Comparison of ENCODE assay signal across 17 mouse cellular contexts in the genomic region with DNA sequence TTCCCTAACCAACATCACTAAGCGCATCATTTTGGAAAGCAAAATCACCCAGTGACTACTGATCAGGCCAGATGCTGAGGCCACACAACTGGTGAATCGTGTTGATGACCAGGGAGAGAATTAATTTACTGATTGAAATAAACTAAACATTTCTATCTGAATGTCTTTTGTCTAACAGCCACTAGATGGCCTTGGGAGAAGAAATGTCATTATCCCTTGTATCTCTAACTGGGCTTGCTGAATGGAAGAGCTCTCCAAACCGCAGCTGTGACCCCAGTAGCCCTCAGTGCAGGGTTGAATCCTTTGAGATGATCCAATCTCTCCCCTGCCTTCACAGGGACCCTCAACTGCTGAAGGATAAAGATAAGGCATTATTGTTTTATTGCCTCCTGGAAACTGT. TPM values are rescaled to one million over a fixed set of nuclear protein-coding genes. Genes with fewer than 3 reads are reported as not detected.
DNase-seq lines count a peak whose midpoint lies in the region; ATAC-seq and TF ChIP-seq lines count a peak whose summit lies in the region.
"Had no signal": no experiment of that assay in that cellular context is flagged by ENCODE, and none has a peak within 500 bp of the region (broad histone marks: within the 10 kb centered on the region; RNA-seq: fewer than 3 reads in every experiment).

No protein-coding gene starts in this region.

- no peak for TF ChIP-seq POLR2A in small intestine, adult 2 months (IDR thresholded peaks at IDR 0.05; ENCODE audit: low read depth, low read length)

- H3K9me3 ChIP-seq in hindbrain, postnatal 0 days (ENCODE audit: low read length): no peaks in the 10 kb centered on the region
- H3K9me3 ChIP-seq in hindbrain, embryonic 13.5 days: no peaks in the 10 kb centered on the region
- H3K9me3 ChIP-seq in midbrain, embryonic 11.5 days (ENCODE audit: control insufficient read depth, low read length): no peaks in the 10 kb centered on the region
- 0 out of 2 replicates have a peak, but pooled peaks cover under 1% of the 10 kb centered on the region for H3K9me3 ChIP-seq in midbrain, embryonic 16.5 days (replicated peaks; ENCODE audit: control insufficient read depth, low read length, poor library complexity, severe bottlenecking)
- H3K9me3 ChIP-seq: heart, embryonic 13.5 days; liver, embryonic 13.5 days had no signal

- H3K36me3 ChIP-seq in hindbrain, postnatal 0 days (ENCODE audit: insufficient read depth, low read length): no peaks in the 10 kb centered on the region
- H3K36me3 ChIP-seq in hindbrain, embryonic 13.5 days: no peaks in the 10 kb centered on the region
- H3K36me3 ChIP-seq in midbrain, embryonic 11.5 days (ENCODE audit: control insufficient read depth, insufficient read depth, low read length): no peaks in the 10 kb centered on the region
- no peaks in the 10 kb centered on the region for H3K36me3 ChIP-seq in midbrain, embryonic 16.5 days (ENCODE audit: control insufficient read depth, insufficient read depth, low read length)
- H3K36me3 ChIP-seq in small intestine, adult 2 months (ENCODE audit: control insufficient read depth, insufficient read depth, low read length): no peaks in the 10 kb centered on the region
- H3K36me3 ChIP-seq: heart, embryonic 13.5 days; liver, embryonic 13.5 days had no signal

- no peak overlapping the region for H3K27ac ChIP-seq in hindbrain, postnatal 0 days
- H3K27ac ChIP-seq in hindbrain, embryonic 13.5 days: no peak overlapping the region
- H3K27ac ChIP-seq in midbrain, embryonic 11.5 days (ENCODE audit: low read depth, low read length): no peak overlapping the region
- no peak overlapping the region for H3K27ac ChIP-seq in midbrain, embryonic 16.5 days (ENCODE audit: low read length)
- H3K27ac ChIP-seq in small intestine, adult 2 months (ENCODE audit: insufficient read depth, low read depth, low read length): no peak overlapping the region
- H3K27ac ChIP-seq: heart, embryonic 13.5 days; hindbrain, embryonic 14.5 days; liver, embryonic 13.5 days had no signal

- 63% methylated on average over 3 of the region's 3 CpGs for WGBS in hindbrain, postnatal 0 days
- 64% methylated on average over 3 of the region's 3 CpGs for WGBS in hindbrain, embryonic 13.5 days
- WGBS in midbrain, embryonic 11.5 days: 64% methylated on average over 3 of the region's 3 CpGs
- WGBS in midbrain, embryonic 16.5 days: 59% methylated on average over 3 of the region's 3 CpGs
- 39% methylated on average over 3 of the region's 3 CpGs for WGBS in small intestine, adult 2 months

- H3K4me1 ChIP-seq in hindbrain, postnatal 0 days (ENCODE audit: insufficient read depth, low read length): no peaks in the 10 kb centered on the region
- peaks cover 1% of the 10 kb centered on the region; the same call in 1 of the 2 replicates for H3K4me1 ChIP-seq in hindbrain, embryonic 13.5 days (replicated peaks)
- H3K4me1 ChIP-seq in midbrain, embryonic 11.5 days (ENCODE audit: control insufficient read depth, insufficient read depth, low read length): no peaks in the 10 kb centered on the region
- no peaks in the 10 kb centered on the region for H3K4me1 ChIP-seq in midbrain, embryonic 16.5 days (ENCODE audit: control insufficient read depth, insufficient read depth, low read length)
- no peaks in the 10 kb centered on the region for H3K4me1 ChIP-seq in small intestine, adult 2 months (ENCODE audit: control insufficient read depth, insufficient read depth, insufficient read length, low read length)
- H3K4me1 ChIP-seq: heart, embryonic 13.5 days; liver, embryonic 13.5 days had no signal

- no peak overlapping the region for H3K4me3 ChIP-seq in hindbrain, postnatal 0 days (ENCODE audit: low read length)
- H3K4me3 ChIP-seq in hindbrain, embryonic 13.5 days: no peak overlapping the region
- H3K4me3 ChIP-seq in midbrain, embryonic 11.5 days (ENCODE audit: low read depth, low read length): no peak overlapping the region
- no peak overlapping the region for H3K4me3 ChIP-seq in midbrain, embryonic 16.5 days (ENCODE audit: low read depth, low read length)
- H3K4me3 ChIP-seq in small intestine, adult 2 months (ENCODE audit: low read depth, low read length): no peak overlapping the region
- H3K4me3 ChIP-seq: heart, embryonic 13.5 days; liver, embryonic 13.5 days had no signal

- no peaks in the 10 kb centered on the region for H3K27me3 ChIP-seq in hindbrain, postnatal 0 days (ENCODE audit: insufficient read depth, low read length)
- no peaks in the 10 kb centered on the region for H3K27me3 ChIP-seq in hindbrain, embryonic 13.5 days
- no peaks in the 10 kb centered on the region for H3K27me3 ChIP-seq in midbrain, embryonic 11.5 days (ENCODE audit: control insufficient read depth, insufficient read depth, low read length)
- H3K27me3 ChIP-seq in midbrain, embryonic 16.5 days (ENCODE audit: control insufficient read depth, insufficient read depth, low read depth, low read length): no peaks in the 10 kb centered on the region
- H3K27me3 ChIP-seq in small intestine, adult 2 months (ENCODE audit: control insufficient read depth, insufficient read depth, low read length): no peaks in the 10 kb centered on the region; the same call in 1 of the 2 replicates
- H3K27me3 ChIP-seq: liver, embryonic 13.5 days had no signal

- peak; percentile 38 for DNase-seq in hindbrain, postnatal 0 days (ENCODE audit: low spot score)
- DNase-seq in midbrain, embryonic 11.5 days (ENCODE audit: low spot score, missing footprints): peak; percentile 33
- peak; percentile 8 for DNase-seq in NIH3T3 (ENCODE audit: low read depth)
- DNase-seq in right cerebral cortex, adult 2 months (ENCODE audit: low spot score in 2 of 2): no peak
- DNase-seq: adrenal gland, adult 2 months; cerebellum, adult 8-10 months; kidney, adult 18-20 months; kidney, postnatal 36 days; liver, embryonic 13.5 days; lung, postnatal 36 days; midbrain, embryonic 14.5 days had no signal

- no peak overlapping the region for H3K4me2 ChIP-seq in hindbrain, postnatal 0 days (ENCODE audit: low read depth, low read length)
- no peak overlapping the region for H3K4me2 ChIP-seq in hindbrain, embryonic 13.5 days
- no peak overlapping the region for H3K4me2 ChIP-seq in midbrain, embryonic 11.5 days
- H3K4me2 ChIP-seq in midbrain, embryonic 16.5 days (ENCODE audit: low read length): no peak overlapping the region
- H3K4me2 ChIP-seq: heart, embryonic 13.5 days; hindbrain, embryonic 14.5 days; liver, embryonic 13.5 days had no signal

- peak; percentile 61 for TF ChIP-seq CTCF in hindbrain, postnatal 0 days (IDR thresholded peaks at IDR 0.05; ENCODE audit: low read depth)
- peak; percentile 14; the same call in 1 of the 2 replicates for TF ChIP-seq CTCF in small intestine, adult 2 months (IDR thresholded peaks at IDR 0.05; ENCODE audit: extremely low read depth, insufficient read length, insufficient replicate concordance, low read depth, low read length)

- no peak overlapping the region for H3K9ac ChIP-seq in hindbrain, postnatal 0 days (replicated peaks; ENCODE audit: low read length)
- H3K9ac ChIP-seq in hindbrain, embryonic 13.5 days: no peak overlapping the region
- no peak overlapping the region for H3K9ac ChIP-seq in midbrain, embryonic 11.5 days (ENCODE audit: low read length)
- no peak overlapping the region for H3K9ac ChIP-seq in midbrain, embryonic 16.5 days (ENCODE audit: low read depth, low read length)
- H3K9ac ChIP-seq: heart, embryonic 13.5 days; hindbrain, embryonic 14.5 days; liver, embryonic 13.5 days had no signal

- ATAC-seq in hindbrain, postnatal 0 days: no peak
- no peak for ATAC-seq in hindbrain, embryonic 13.5 days (ENCODE audit: low FRiP score)
- no peak for ATAC-seq in midbrain, embryonic 11.5 days (ENCODE audit: low FRiP score)
- ATAC-seq in midbrain, embryonic 16.5 days: no peak
- ATAC-seq: forebrain, embryonic 16.5 days had no signal

RNA-seq across cellular contexts. Expression of gene Vash1, which starts 12.8 kb away (rescaled TPM):
- 109 and 114 TPM in 2 replicates for total RNA-seq in hindbrain, postnatal 0 days (2014; rRNA removed)
- 25.0 and 26.5 TPM in 2 replicates for polyA plus RNA-seq in hindbrain, postnatal 0 days (2015; fragmentation: Nextera tagmentation; extraction: Ambion mirVana)
- polyA plus RNA-seq in hindbrain, embryonic 13.5 days (2015; fragmentation: Nextera tagmentation; extraction: Ambion mirVana): 35.1 TPM in 2 replicates
- 21.7 and 22.7 TPM in 2 replicates for polyA plus RNA-seq in midbrain, embryonic 11.5 days (2014; fragmentation: Nextera tagmentation; extraction: Ambion mirVana)
- 30.0 and 35.8 TPM in 2 replicates for polyA plus RNA-seq in midbrain, embryonic 16.5 days (2015; fragmentation: Nextera tagmentation; extraction: Ambion mirVana)
- 2.0 and 2.2 TPM in 2 replicates for polyA plus RNA-seq in small intestine, adult 2 months (2012; rRNA removed)

Comparison
In these comparisons a context has a peak if more than half of its experiments do, and no peak if none do; other contexts are left out.
1. DNase-seq: peak in hindbrain, postnatal 0 days (single experiment), midbrain, embryonic 11.5 days (single experiment) and NIH3T3 (single experiment); none in right cerebral cortex, adult 2 months (0 of 2).